Mouse (Mus musculus) hindbrain, embryonic 11.5 days (tissue): ENCODE measurements at regions not wholly inside any gene's neighbourhood (a gene's known extent, or its start where the extent isn't known, plus 50 kb on each side); places are given as distances from the start of the nearest gene placed in this dataset.

Experiments
- ATAC-seq: fragments of 200-750 bp; cut with Nextera tagmentation; 2 replicates; pipeline ENCODE4 v1.8.0; 2017; ENCODE audit warnings: mild to moderate bottlenecking, moderate TSS enrichment, moderate library complexity; ENCODE audit not compliant: low FRiP score
- DNase-seq: peaks from one replicate; pipeline ENCODE4 v3.0.0-alpha.2; 2015; ENCODE audit warnings: low spot score
- H3K27ac ChIP-seq: fragments of 300-500 bp; sonication (generic); 2 replicates; pipeline ENCODE4 v1.5.1; 2014; ENCODE audit warnings: mild to moderate bottlenecking, low read depth, low read length
- H3K27me3 ChIP-seq: fragments of 300-500 bp; sonication (generic); 2 replicates; pipeline ENCODE4 v1.6.1; 2014; ENCODE audit warnings: mild to moderate bottlenecking, low read length, moderate library complexity, mixed read lengths; ENCODE audit not compliant: control insufficient read depth, insufficient read depth
- H3K36me3 ChIP-seq: fragments of 300-500 bp; sonication (generic); 2 replicates; pipeline ENCODE4 v1.6.1; 2014; ENCODE audit warnings: mild to moderate bottlenecking, low read length, moderate library complexity, mixed read lengths; ENCODE audit not compliant: control insufficient read depth, insufficient read depth
- H3K4me1 ChIP-seq: fragments of 300-500 bp; sonication (generic); replicated peaks from 2 replicates; pipeline ENCODE4 v1.6.1; 2014; ENCODE audit warnings: low read length, mixed read lengths; ENCODE audit not compliant: control insufficient read depth, insufficient read depth
- H3K4me2 ChIP-seq: fragments of 300-500 bp; sonication (generic); replicated peaks from 2 replicates; pipeline ENCODE4 v1.6.1; 2014; ENCODE audit warnings: mild to moderate bottlenecking, low read depth, low read length
- H3K4me3 ChIP-seq: fragments of 300-500 bp; sonication (generic); 2 replicates; pipeline ENCODE4 v1.5.1; 2014; ENCODE audit warnings: low read depth, low read length
- H3K9ac ChIP-seq: fragments of 300-500 bp; sonication (generic); 2 replicates; pipeline ENCODE4 v1.6.1; 2014; ENCODE audit warnings: low read depth, low read length
- H3K9me3 ChIP-seq: fragments of 300-500 bp; sonication (generic); 2 replicates; pipeline ENCODE4 v1.6.1; 2016; ENCODE audit warnings: low read length; ENCODE audit not compliant: control insufficient read depth
- WGBS: fragments of 180-500 bp; shearing (Covaris S2); extraction: QIAGEN DNeasy Blood & Tissue Kit; methylation state at CpG from one replicate; pipeline ENCODE4 v1.1.7; 2014; 5-methylcytosine and 5-hydroxymethylcytosine counted together

DNA sequence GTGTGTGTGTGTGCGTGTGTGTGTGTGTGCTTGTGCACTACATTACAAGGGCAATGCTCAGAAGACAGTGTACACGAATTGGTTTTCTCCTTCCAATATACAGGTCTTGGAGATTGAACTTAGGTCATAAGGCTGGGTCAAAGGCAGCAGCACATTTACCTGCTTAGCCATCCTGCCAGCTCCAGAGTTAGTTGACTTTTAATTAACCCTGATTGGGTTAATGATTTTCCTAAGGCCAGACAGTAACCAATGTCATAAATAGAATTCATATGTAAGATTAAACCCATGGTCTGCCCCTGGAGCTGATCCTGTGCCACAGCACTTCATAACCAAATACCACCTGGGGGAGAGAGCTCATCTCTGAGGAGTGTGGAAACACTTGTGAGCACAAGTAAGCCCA is 81.3 kb upstream of the Cenpw start:
- ATAC-seq, result no peak
- 92% methylated on average over 2 of the region's 2 CpGs for WGBS

DNA sequence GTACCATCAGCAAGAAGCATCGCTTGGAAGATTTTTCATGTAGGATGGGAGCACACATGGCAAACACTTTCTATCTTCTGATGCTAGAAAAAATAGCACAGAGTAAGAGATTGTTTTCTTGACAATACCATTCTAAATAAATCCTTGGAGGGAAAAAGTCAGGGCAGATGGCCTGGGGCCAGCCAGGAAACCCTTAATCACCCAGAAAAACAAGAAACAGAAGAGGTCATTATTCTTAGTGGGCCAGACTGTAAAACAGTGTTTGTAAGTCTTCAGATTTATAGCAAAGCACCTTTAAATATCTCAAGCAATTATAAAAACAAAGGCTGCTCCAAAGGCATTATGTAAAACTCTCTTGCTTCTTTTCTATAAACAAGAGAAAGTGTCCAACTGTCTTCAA is 80.1 kb upstream of the Cenpw start:
- ATAC-seq (no peak), DNase-seq (no peak)
- H3K9me3 ChIP-seq, result no peaks in the 10 kb centered on the region
- no peaks in the 10 kb centered on the region for H3K4me1 ChIP-seq
- WGBS, result 83% methylated on average over 1 of the region's 1 CpGs
- no peak overlapping the region for H3K27ac ChIP-seq
- H3K4me3 ChIP-seq, result no peak overlapping the region
- no peaks in the 10 kb centered on the region for H3K27me3 ChIP-seq
- no peak overlapping the region for H3K9ac ChIP-seq
- H3K4me2 ChIP-seq, result no peak overlapping the region
- H3K36me3 ChIP-seq, result no peaks in the 10 kb centered on the region

More for the DNA sequence above, 81.3 kb upstream of the Cenpw start:
- Histone ChIP-seq H3K27ac (no peak overlapping the region), H3K4me2 (no peak overlapping the region), H3K36me3 (no peaks in the 10 kb centered on the region), H3K27me3 (no peaks in the 10 kb centered on the region), H3K9ac (no peak overlapping the region), H3K4me3 (no peak overlapping the region), H3K9me3 (no peaks in the 10 kb centered on the region), H3K4me1 (no peaks in the 10 kb centered on the region)
- DNase-seq, result no peak

DNA sequence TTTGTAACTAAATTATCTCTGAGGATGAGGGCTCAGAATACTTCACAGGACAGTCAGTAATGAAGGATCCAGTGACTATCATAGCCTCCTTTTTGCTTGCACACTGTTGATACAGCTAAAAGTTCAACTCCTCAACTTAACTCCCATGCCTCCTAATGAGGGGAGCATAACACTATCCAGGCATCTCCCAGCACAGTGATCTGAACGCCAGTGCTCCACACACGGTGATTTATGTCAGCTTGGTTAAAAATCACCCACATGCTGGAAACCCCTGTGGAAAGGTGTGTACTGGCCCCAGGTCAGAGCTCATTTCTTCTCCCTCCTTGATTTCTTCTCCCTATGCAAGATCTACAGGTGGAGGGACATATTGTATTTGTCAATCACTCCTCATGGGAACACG is 79.6 kb upstream of the Cenpw start:
- Histone ChIP-seq H3K4me1 (no peaks in the 10 kb centered on the region), H3K27me3 (no peaks in the 10 kb centered on the region), H3K9me3 (no peaks in the 10 kb centered on the region), H3K4me2 (no peak overlapping the region), H3K27ac (no peak overlapping the region), H3K9ac (no peak overlapping the region), H3K4me3 (no peak overlapping the region), H3K36me3 (no peaks in the 10 kb centered on the region)
- 72% methylated on average over 3 of the region's 3 CpGs for WGBS
- DNase-seq (no peak), ATAC-seq (no peak)

DNA sequence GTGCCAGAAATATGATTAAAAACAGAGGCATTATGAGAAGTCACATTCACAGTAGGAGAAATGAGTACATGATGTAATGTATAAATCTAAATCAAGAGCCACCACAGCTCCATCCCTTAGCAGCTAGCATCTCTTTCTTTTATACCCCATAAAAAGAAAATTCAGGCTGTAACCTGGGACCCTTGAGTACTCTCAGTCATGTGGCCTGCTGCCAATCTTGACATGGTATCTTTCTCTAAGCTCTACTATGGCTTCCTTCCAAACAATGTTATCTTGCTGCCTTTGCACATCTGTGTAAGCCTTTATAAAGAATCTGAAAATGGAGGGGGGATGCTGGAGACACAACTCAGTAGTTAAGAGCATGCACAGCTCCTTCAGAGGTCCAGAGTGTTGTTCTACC is 78.6 kb upstream of the Cenpw start:
- ATAC-seq (no peak), DNase-seq (no peak)

DNA sequence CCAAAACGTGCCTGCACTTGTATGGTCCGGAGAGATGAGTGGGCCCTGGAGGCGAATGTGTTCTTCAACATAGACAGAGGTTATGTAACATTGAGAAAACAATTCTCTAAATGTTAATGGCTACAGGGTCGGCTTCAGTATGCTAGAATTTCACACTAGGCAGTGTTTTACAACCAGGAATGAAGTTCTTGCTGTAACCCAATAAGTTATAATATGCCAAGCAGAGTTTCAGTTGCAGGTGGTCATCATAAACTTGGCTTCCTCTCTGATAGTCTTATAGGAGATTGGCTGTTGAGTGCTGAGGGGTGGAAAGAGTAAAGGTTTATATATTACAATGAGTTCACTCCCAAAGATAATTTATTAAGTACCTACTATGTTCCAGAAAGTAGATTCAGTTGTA is 64.8 kb upstream of the Cenpw start:
- DNase-seq, result no peak
- Histone ChIP-seq H3K4me1 (no peaks in the 10 kb centered on the region), H3K27me3 (no peaks in the 10 kb centered on the region), H3K4me2 (no peak overlapping the region), H3K27ac (no peak overlapping the region), H3K9ac (no peak overlapping the region), H3K9me3 (no peaks in the 10 kb centered on the region), H3K36me3 (no peaks in the 10 kb centered on the region), H3K4me3 (no peak overlapping the region)
- WGBS, result 79% methylated on average over 4 of the region's 4 CpGs
- no peak for ATAC-seq

More for the DNA sequence above, 78.6 kb upstream of the Cenpw start:
- Histone ChIP-seq H3K27ac (no peak overlapping the region), H3K4me3 (no peak overlapping the region), H3K4me1 (no peaks in the 10 kb centered on the region), H3K9me3 (no peaks in the 10 kb centered on the region), H3K9ac (no peak overlapping the region), H3K27me3 (no peaks in the 10 kb centered on the region), H3K4me2 (no peak overlapping the region), H3K36me3 (no peaks in the 10 kb centered on the region)

DNA sequence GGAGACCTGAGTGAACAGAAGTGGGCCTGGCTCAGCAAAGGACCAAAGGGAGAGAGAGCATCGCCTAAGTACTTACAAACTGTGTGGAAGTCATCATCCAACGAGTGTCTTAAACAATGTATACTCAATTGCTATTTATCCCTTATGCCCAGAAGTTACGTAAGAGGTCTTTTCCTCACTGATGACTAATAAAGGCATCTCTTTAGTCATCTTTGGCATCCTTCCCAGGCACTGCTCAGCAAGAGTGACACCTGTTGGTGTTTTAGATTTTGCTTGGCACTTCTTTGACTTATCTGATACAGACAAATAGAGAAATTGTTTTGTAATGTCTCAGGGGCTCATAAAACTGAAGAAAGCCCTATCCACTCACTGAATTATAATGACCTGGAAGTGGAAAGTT is 59.4 kb upstream of the Cenpw start:
- Histone ChIP-seq H3K36me3 (no peaks in the 10 kb centered on the region), H3K27ac (no peak overlapping the region), H3K4me2 (no peak overlapping the region), H3K9me3 (no peaks in the 10 kb centered on the region), H3K27me3 (no peaks in the 10 kb centered on the region), H3K4me3 (no peak overlapping the region), H3K4me1 (no peaks in the 10 kb centered on the region), H3K9ac (no peak overlapping the region)
- 89% methylated on average over 3 of the region's 3 CpGs for WGBS
- no peak for DNase-seq
- no peak for ATAC-seq

DNA sequence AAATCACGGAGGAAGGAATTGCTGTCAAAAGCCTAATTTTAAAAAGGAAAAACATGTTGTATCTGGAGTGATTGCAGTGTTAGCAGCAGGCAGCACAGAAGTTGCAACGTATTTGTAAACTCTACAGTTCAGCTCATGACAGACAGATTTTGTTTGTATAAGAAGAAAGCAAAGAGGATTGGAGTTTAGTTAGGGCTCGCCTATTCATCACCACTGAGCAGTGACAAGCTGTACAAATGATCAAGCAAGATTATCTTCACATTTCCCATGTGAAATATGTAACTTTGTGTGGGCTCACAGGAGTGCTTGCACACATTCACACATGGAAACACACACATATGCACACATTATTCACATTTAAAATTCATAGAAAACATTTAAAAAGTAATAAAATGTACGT is 57.5 kb upstream of the Cenpw start:
- ATAC-seq, result no peak
- 73% methylated on average over 4 of the region's 4 CpGs for WGBS

More for the DNA sequence above, 57.5 kb upstream of the Cenpw start:
- H3K4me1 ChIP-seq, result no peaks in the 10 kb centered on the region
- no peak overlapping the region for H3K4me3 ChIP-seq
- H3K9me3 ChIP-seq, result no peaks in the 10 kb centered on the region
- H3K27ac ChIP-seq, result no peak overlapping the region
- H3K27me3 ChIP-seq, result no peaks in the 10 kb centered on the region
- no peak overlapping the region for H3K4me2 ChIP-seq
- H3K9ac ChIP-seq, result no peak overlapping the region
- DNase-seq, result no peak
- H3K36me3 ChIP-seq, result no peaks in the 10 kb centered on the region
